Mouse (Mus musculus): ENCODE results near the gene Gm3854.
A peak's percentile ranks its signal among the peaks of the same experiment; 100 is the strongest.

Gene Gm3854

GRCm38 (mm10) chr7:6388971-6389370 is 45.4 kb downstream of the Gm3854 start:
- DNase-seq: no peak

- no peak for DNase-seq
Observed at GRCm38 (mm10) chr7:6389449-6389848, 45.9 kb downstream of the Gm3854 start.

GRCm38 (mm10) chr7:6397996-6398975 is 54.7 kb downstream of the Gm3854 start, which contains the start of gene Smim17:
Smim17 (plus strand) TSS chr7:6398715.
- DNase-seq: peak; percentile 50
